Mouse (Mus musculus): ENCODE measurements around the gene Abca12. TPM values are rescaled to one million over a fixed set of nuclear protein-coding genes. Genes with fewer than 3 reads are reported as not detected.

The Abca12 gene
- polyA plus RNA-seq (2012; rRNA removed), result not detected in 2 replicates
- not detected in 2 replicates for polyA plus RNA-seq (2014; fragmentation: Nextera tagmentation; extraction: Ambion mirVana)

DNA sequence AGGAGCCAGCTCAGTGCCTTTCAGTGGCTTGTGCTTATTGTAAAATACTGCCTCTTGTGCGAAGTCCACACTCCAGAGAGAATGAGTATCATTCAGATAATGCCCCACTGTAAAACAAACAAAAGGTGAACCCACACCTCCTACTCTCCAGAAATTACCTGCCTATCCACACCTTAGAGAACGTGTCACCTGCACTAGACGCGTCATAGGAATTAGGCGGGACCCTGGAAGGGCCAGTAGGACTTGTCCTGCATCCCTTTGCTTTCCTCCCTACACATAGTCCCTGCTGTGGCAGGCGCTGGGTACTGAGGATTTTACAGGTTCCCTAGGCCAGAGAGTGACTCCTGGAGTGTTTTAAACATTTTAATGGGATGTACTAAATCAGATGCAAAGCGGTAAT is at the start of gene Abca12:
Abca12 (minus strand) TSS at position 101 of the 400 bp plus-strand sequence.
- Histone ChIP-seq H3K4me1 (replicated peaks; ENCODE audit: control insufficient read depth in 2 of 2, insufficient read depth in 2 of 2, low read length in 1 of 2) (no peaks in the 10 kb centered on the region), H3K4me3 (ENCODE audit: insufficient read depth in 1 of 2, low read depth in 2 of 2, low read length in 2 of 2) (no peak within 1 kb of the TSS), H3K27me3 (ENCODE audit: control insufficient read depth, insufficient read depth, low read length) (no peaks in the 10 kb centered on the region), H3K9ac (replicated peaks) (no peak within 1 kb of the TSS), H3K4me2 (ENCODE audit: low read depth) (no peak within 1 kb of the TSS), H3K27ac (no peak within 1 kb of the TSS), H3K36me3 (replicated peaks; ENCODE audit: control insufficient read depth, insufficient read depth, low read depth) (no peaks in the 10 kb centered on the region), H3K9me3 (ENCODE audit: control insufficient read depth, low read length) (no peaks in the 10 kb centered on the region)
- DNase-seq (ENCODE audit: low read depth in 3 of 3, low spot score in 3 of 3), result no peak
- TF ChIP-seq CTCF (IDR thresholded peaks at IDR 0.05; ENCODE audit: low read depth), result no peak
- TF ChIP-seq EP300 (IDR thresholded peaks at IDR 0.05; ENCODE audit: low read depth), result no peak
- ATAC-seq (ENCODE audit: insufficient read depth), result no peak
- 63% methylated on average over 7 of the region's 7 CpGs for WGBS (ENCODE audit: insufficient replicate concordance)

DNA sequence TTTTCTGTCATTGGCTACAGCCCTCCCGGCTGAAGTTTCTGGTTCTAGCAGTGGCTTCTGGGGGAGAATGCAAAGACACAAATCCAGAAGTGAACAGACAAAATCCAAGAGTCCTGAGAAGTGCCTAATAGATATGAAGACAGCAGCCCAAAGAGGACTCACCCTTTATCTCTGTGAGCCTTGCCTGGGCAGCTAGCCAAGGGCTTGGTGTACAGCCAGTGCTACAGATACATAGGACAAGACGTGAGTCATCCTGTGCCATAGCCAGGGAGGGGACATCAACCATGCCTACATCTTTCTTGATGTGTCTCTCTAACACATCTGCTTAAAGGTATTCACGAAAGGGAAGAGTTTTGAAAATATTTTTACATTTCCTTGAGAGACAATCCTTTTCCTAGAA is 43.3 kb upstream of the Abca12 start:
- H3K4me1 ChIP-seq (replicated peaks; ENCODE audit: control insufficient read depth in 2 of 2, insufficient read depth in 2 of 2, low read length in 1 of 2), result no peaks in the 10 kb centered on the region
- H3K36me3 ChIP-seq (replicated peaks; ENCODE audit: control insufficient read depth, insufficient read depth, low read depth), result no peaks in the 10 kb centered on the region
- ATAC-seq (ENCODE audit: insufficient read depth) (no peak), DNase-seq (ENCODE audit: low read depth in 3 of 3, low spot score in 3 of 3) (no peak)
- no peak overlapping the region for H3K9ac ChIP-seq (replicated peaks)
- 29% methylated on average over 3 of the region's 3 CpGs for WGBS (ENCODE audit: insufficient replicate concordance)
- no peak overlapping the region for H3K27ac ChIP-seq
- H3K4me3 ChIP-seq (ENCODE audit: insufficient read depth in 1 of 2, low read depth in 2 of 2, low read length in 2 of 2), result no peak overlapping the region
- H3K27me3 ChIP-seq (ENCODE audit: control insufficient read depth, insufficient read depth, low read length), result no peaks in the 10 kb centered on the region
- no peak overlapping the region for H3K4me2 ChIP-seq (ENCODE audit: low read depth)
- no peak for TF ChIP-seq CTCF (IDR thresholded peaks at IDR 0.05; ENCODE audit: low read depth)
- TF ChIP-seq EP300 (IDR thresholded peaks at IDR 0.05; ENCODE audit: low read depth), result no peak
- no peaks in the 10 kb centered on the region for H3K9me3 ChIP-seq (ENCODE audit: control insufficient read depth, low read length)

DNA sequence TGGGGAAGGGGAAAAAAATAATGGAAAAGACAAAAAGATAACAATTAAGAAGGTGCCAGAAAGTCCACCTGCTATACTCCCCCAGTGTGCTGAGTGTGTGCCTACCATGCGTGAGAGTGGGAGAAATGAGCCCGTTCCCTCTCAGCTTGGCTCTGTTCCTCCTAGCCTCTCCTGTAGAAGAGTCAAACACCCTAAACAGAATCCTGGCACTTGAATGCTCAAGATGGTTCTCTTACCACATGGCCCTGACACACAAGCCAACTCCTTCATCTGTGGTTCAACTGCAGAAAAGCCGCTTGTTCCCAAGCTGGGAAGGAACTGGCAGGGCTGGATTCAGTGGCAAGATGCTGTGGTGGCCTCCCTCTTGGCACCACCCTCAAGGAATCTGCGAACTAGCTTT is 32.7 kb upstream of the Abca12 start:
- ATAC-seq (ENCODE audit: insufficient read depth), result no peak
- Histone ChIP-seq H3K36me3 (replicated peaks; ENCODE audit: control insufficient read depth, insufficient read depth, low read depth) (no peaks in the 10 kb centered on the region), H3K9me3 (ENCODE audit: control insufficient read depth, low read length) (no peaks in the 10 kb centered on the region), H3K27ac (no peak overlapping the region), H3K27me3 (ENCODE audit: control insufficient read depth, insufficient read depth, low read length) (no peaks in the 10 kb centered on the region), H3K4me2 (ENCODE audit: low read depth) (no peak overlapping the region), H3K9ac (replicated peaks) (no peak overlapping the region), H3K4me1 (replicated peaks; ENCODE audit: control insufficient read depth in 2 of 2, insufficient read depth in 2 of 2, low read length in 1 of 2) (no peaks in the 10 kb centered on the region), H3K4me3 (ENCODE audit: insufficient read depth in 1 of 2, low read depth in 2 of 2, low read length in 2 of 2) (no peak overlapping the region)
- TF ChIP-seq EP300 (IDR thresholded peaks at IDR 0.05; ENCODE audit: low read depth) (no peak), CTCF (IDR thresholded peaks at IDR 0.05; ENCODE audit: low read depth) (no peak)
- no peak for DNase-seq (ENCODE audit: low read depth in 3 of 3, low spot score in 3 of 3)
- WGBS (ENCODE audit: insufficient replicate concordance), result 69% methylated on average over 4 of the region's 4 CpGs

DNA sequence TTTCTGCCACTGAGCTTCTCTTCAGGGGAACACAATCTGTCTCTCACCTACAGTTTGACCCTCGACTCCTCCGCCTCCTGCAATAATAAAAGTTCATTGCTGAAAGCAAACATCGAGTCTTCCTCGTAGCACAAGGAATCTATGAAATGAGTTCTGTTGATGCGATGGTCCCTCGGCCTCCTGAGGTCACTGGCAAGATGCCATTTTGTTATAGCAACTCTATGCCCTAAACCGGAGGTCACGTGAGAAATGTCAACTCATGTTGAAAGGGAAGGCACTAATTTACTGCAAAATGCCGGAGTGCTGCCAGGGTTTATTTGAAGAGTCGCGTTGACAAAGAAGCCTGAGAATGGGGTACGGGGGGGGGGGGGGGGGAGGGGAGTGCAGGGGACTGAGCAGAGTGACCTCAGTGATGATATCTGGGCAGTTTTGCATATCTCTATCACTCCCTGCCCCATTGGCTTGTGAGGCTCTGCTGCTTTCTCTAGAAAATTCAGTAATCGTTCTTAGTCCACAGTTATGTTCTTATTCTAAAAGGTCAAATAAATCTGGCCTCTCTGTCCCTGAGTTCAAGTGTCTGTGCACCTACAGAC is 7.1 kb upstream of the Abca12 start:
- H3K36me3 ChIP-seq (replicated peaks; ENCODE audit: control insufficient read depth, insufficient read depth, low read depth), result no peaks in the 10 kb centered on the region
- H3K4me3 ChIP-seq (ENCODE audit: insufficient read depth in 1 of 2, low read depth in 2 of 2, low read length in 2 of 2), result no peak overlapping the region
- TF ChIP-seq CTCF (IDR thresholded peaks at IDR 0.05; ENCODE audit: low read depth) (no peak), EP300 (IDR thresholded peaks at IDR 0.05; ENCODE audit: low read depth) (no peak)
- H3K4me1 ChIP-seq (replicated peaks; ENCODE audit: control insufficient read depth in 2 of 2, insufficient read depth in 2 of 2, low read length in 1 of 2), result no peaks in the 10 kb centered on the region
- no peak overlapping the region for H3K9ac ChIP-seq (replicated peaks)
- H3K4me2 ChIP-seq (ENCODE audit: low read depth), result no peak overlapping the region
- no peaks in the 10 kb centered on the region for H3K9me3 ChIP-seq (ENCODE audit: control insufficient read depth, low read length)
- DNase-seq (ENCODE audit: low read depth in 3 of 3, low spot score in 3 of 3) (no peak), ATAC-seq (ENCODE audit: insufficient read depth) (no peak)
- no peaks in the 10 kb centered on the region for H3K27me3 ChIP-seq (ENCODE audit: control insufficient read depth, insufficient read depth, low read length)
- no peak overlapping the region for H3K27ac ChIP-seq
- WGBS (ENCODE audit: insufficient replicate concordance), result 68% methylated on average over 13 of the region's 13 CpGs

DNA sequence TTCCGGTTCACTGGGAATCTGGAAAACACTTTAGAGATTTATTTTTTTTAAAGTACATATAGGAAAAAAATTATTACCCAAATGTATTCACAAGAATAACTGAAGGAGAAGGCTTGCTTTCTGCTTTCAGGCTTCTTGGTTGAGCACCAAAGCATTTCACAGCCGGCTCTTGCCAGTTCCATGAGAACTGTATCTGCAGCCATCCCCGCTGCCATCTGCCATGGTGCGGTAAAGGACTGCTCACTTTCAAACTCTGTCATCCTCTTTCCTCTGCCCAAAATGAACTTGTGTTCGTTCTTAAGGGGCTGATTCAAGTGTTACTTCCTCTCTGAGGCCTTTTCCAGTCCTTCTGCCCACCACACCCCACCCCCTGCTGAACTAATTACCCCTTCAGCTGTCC is 3.8 kb upstream of the Abca12 start:
- Histone ChIP-seq H3K9me3 (ENCODE audit: control insufficient read depth, low read length) (no peaks in the 10 kb centered on the region), H3K9ac (replicated peaks) (no peak overlapping the region), H3K4me3 (ENCODE audit: insufficient read depth in 1 of 2, low read depth in 2 of 2, low read length in 2 of 2) (no peak overlapping the region), H3K27me3 (ENCODE audit: control insufficient read depth, insufficient read depth, low read length) (no peaks in the 10 kb centered on the region), H3K4me1 (replicated peaks; ENCODE audit: control insufficient read depth in 2 of 2, insufficient read depth in 2 of 2, low read length in 1 of 2) (no peaks in the 10 kb centered on the region), H3K4me2 (ENCODE audit: low read depth) (no peak overlapping the region), H3K36me3 (replicated peaks; ENCODE audit: control insufficient read depth, insufficient read depth, low read depth) (no peaks in the 10 kb centered on the region), H3K27ac (no peak overlapping the region)
- ATAC-seq (ENCODE audit: insufficient read depth) (no peak), DNase-seq (ENCODE audit: low read depth in 3 of 3, low spot score in 3 of 3) (no peak)
- WGBS (ENCODE audit: insufficient replicate concordance), result 65% methylated on average over 5 of the region's 5 CpGs
- TF ChIP-seq EP300 (IDR thresholded peaks at IDR 0.05; ENCODE audit: low read depth) (no peak), CTCF (IDR thresholded peaks at IDR 0.05; ENCODE audit: low read depth) (no peak)

All from liver, embryonic 14.5 days (tissue).